Comparison of ENCODE assay signal across 14 mouse cellular contexts in genomic region chr3:95879063-95879462, GRCm38 (mm10).
"Had no signal": no experiment of that assay in that cellular context is flagged by ENCODE, and none has a peak within 500 bp of the region (broad histone marks: within the 10 kb centered on the region; RNA-seq: fewer than 3 reads in every experiment).

No protein-coding gene starts in this region.

- H3K4me3 ChIP-seq: liver, embryonic 13.5 days; liver, embryonic 15.5 days; midbrain, embryonic 10.5 days; midbrain, embryonic 13.5 days; midbrain, embryonic 15.5 days; neural tube, embryonic 12.5 days; stomach, embryonic 15.5 days had no signal

- H3K27me3 ChIP-seq: neural tube, embryonic 12.5 days; stomach, embryonic 15.5 days had no signal

- DNase-seq: liver, embryonic 13.5 days; lung, embryonic 14.5 days; lung, postnatal 14 days; right cerebral cortex, postnatal 14 days; thymus, adult 2 months; thymus, postnatal 25 days; thymus, postnatal 4 days had no signal

- H3K27ac ChIP-seq: liver, embryonic 13.5 days; liver, embryonic 15.5 days; midbrain, embryonic 10.5 days; midbrain, embryonic 13.5 days; midbrain, embryonic 15.5 days; neural tube, embryonic 12.5 days; stomach, embryonic 15.5 days; stomach, postnatal 0 days had no signal

- ATAC-seq: midbrain, embryonic 13.5 days; midbrain, embryonic 15.5 days had no signal

- H3K9ac ChIP-seq: liver, embryonic 13.5 days; liver, embryonic 15.5 days; lung, embryonic 14.5 days; midbrain, embryonic 13.5 days; midbrain, embryonic 15.5 days; neural tube, embryonic 12.5 days; stomach, embryonic 15.5 days had no signal

- H3K9me3 ChIP-seq: liver, embryonic 13.5 days; liver, embryonic 15.5 days; midbrain, embryonic 10.5 days; midbrain, embryonic 13.5 days; midbrain, embryonic 15.5 days; neural tube, embryonic 12.5 days; stomach, embryonic 15.5 days had no signal

- H3K36me3 ChIP-seq: liver, embryonic 13.5 days; liver, embryonic 15.5 days; midbrain, embryonic 13.5 days; midbrain, embryonic 15.5 days; neural tube, embryonic 12.5 days; stomach, embryonic 15.5 days had no signal

- H3K4me2 ChIP-seq: liver, embryonic 13.5 days; liver, embryonic 15.5 days; lung, embryonic 14.5 days; midbrain, embryonic 13.5 days; midbrain, embryonic 15.5 days; neural tube, embryonic 12.5 days; stomach, embryonic 15.5 days had no signal
